Mouse (Mus musculus): ENCODE measurements around the gene Olfr805. TPM values are rescaled to one million over a fixed set of nuclear protein-coding genes. Genes with fewer than 3 reads are reported as not detected.

Olfr805 gene
- not detected for total RNA-seq (2021)
- long read RNA-seq, experiment 1 = 0 reads
- long read RNA-seq, experiment 2 = 0 reads

DNA sequence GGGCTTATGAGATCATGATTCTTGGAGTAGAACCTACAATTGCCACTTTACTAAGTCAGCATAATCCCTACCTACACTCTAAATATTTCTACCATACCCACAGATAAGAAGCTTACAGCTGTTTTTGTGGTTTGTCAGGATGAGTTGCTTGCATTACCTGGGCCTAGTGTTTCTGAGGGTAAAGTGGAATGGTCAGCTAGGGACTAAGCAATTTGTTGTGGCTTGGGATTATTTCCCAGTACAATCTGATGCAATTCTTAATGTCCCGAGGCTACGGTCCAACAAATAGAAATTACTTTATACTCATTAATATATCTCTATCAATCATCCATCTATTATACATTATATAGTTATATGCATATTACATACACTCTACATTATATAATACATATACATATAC is at the start of gene Olfr805:
Olfr805 (minus strand) TSS at position 101 of the 400 bp plus-strand sequence.
- intact Hi-C loops (cut with DNase I) = no loop called here

GRCm38 (mm10) chr10:129778123-129778522 is 48.9 kb upstream of the Olfr805 start:
- intact Hi-C loops (cut with DNase I) = no loop called here
- no peak for DNase-seq

More for the DNA sequence above, at the start of gene Olfr805:
- no peak for DNase-seq

DNA sequence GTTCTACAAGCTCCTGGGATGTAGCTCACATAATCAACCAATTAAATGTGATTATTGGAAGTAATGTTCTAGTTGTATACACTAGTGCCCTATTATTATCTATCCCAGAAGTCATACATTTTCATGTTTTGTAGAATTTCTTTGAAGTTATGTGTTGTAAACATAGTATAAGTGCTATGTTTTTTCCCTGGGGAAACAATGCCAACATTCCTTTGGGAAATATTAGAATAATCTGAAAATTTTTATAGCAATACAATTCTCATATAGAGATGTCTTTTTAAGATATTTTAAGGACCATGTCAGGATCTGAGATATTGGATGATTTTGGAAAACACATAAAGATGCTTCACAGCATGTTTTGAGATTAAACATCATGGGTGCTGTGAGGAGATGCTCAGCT is 45.2 kb upstream of the Olfr805 start, which contains the start of gene Olfr809:
Olfr809 (plus strand) TSS at position 301 of the 400 bp plus-strand sequence.
- intact Hi-C loops (cut with DNase I) = no loop called here
- no peak for DNase-seq

GRCm38 (mm10) chr10:129765182-129765581 is 36.0 kb upstream of the Olfr805 start, which contains the start of gene Olfr808:
Gene Olfr808, plus strand, starts transcription at chr10:129765482.
- intact Hi-C loops (cut with DNase I) = no loop called here
- DNase-seq = no peak

DNA sequence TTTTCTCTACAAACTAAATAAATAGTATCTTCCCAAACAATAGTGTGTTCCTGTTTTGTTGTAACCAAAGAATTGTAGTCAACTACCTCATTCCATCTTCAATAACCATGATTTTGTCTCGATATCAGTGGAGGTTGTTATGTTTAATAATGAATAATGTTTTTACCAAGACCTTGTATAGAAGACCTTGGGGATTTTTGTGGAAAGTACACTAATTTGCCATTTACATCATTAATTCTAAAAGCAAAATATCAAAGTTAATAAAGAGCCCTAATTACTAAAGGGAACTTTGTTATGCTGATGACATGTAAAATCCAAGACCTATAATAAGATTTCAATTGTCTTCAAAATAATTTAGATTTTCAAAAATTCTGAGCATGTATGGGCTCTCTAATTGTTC is 28.5 kb upstream of the Olfr805 start, which contains the start of gene Olfr807:
Olfr807 (minus strand) TSS at position 101 of the 400 bp plus-strand sequence.
- intact Hi-C loops (cut with DNase I) = no loop called here
- no peak for DNase-seq

DNA sequence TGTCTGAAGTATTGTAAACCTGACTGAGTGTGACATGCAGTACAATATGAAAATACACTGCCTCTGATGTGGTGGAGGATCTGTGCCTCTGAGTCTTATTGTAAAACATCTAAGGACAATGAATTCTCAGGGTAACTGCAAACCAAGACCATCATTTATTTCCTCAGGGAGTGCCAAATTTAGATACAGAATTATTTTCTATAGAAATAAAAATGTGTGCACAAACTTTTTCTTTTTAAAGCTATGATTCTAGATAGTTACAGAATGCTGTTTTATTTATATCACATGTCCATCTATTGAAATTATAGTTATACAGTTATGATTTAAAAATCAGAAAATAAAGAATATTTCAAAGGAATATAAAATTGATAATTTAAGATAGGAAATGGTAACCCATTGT is 12.6 kb upstream of the Olfr805 start, which contains the start of gene Olfr806:
Olfr806 (minus strand) TSS at position 101 of the 400 bp plus-strand sequence.
- no peak for DNase-seq
- intact Hi-C loops (cut with DNase I) = no loop called here

GRCm38 (mm10) chr10:129702910-129703309 is 26.3 kb downstream of the Olfr805 start, which contains the start of gene Olfr804:
Gene Olfr804, plus strand, starts transcription at chr10:129703210.
- intact Hi-C loops (cut with DNase I) = no loop called here
- DNase-seq = no peak

DNA sequence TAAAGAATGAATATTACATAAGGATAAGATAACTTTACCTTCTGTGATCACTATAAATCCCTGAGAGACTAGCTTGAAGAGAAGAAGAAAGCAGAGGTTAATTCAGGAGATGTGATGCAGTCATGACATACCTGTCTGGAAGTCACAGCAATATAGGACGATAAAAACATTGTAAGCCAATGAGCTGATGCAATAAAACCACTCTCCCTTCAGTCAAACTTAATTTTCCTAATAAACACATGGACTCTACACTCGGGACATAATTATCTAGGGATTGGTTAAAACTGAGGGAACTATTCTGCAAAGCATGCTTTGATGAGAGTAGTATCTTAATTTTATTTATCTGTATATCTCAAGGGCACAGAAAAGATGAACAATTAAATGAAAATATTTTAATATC is 35.0 kb downstream of the Olfr805 start, which contains the start of gene Olfr803:
Olfr803 (minus strand) TSS at position 101 of the 400 bp plus-strand sequence.
- DNase-seq = no peak
- intact Hi-C loops (cut with DNase I) = no loop called here

GRCm38 (mm10) chr10:129688069-129688468 is 41.1 kb downstream of the Olfr805 start, which contains the start of gene Olfr802:
Gene Olfr802, minus strand, starts transcription at chr10:129688169.
- DNase-seq = no peak
- intact Hi-C loops (cut with DNase I) = no loop called here

DNA sequence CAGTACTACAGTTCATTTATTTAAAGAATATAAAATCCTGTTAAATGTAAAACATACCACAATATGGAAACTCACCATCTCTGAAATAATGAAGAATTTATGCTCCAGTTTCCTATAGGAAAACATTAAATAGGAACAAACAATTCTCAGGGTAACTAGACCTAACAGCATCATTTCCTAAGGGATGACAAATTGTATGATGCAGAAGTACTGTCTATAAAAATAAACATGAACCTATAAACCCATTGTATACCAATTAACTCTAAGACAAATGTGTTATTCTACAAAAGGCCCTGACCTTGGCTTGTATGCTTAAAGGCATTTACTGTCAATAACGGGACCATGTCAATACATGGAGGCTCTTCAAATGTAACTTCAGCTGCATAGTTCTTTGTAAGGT is 55.4 kb downstream of the Olfr805 start, which contains the start of gene Olfr801:
Olfr801 (minus strand) TSS at position 101 of the 400 bp plus-strand sequence.
- intact Hi-C loops (cut with DNase I) = no loop called here
- DNase-seq = no peak

Small RNA genes lying within 50 kb of the gene (microRNA-seq; reads per million reads assigned to microRNA genes)
- 0 reads per million in 2 experiments for gene Gm24485

Other genes with a start within 250 kb of the Olfr805 start
- gene Olfr789, start 244.6 kb downstream of the Olfr805 start, total RNA-seq (2021) = not detected
- gene Olfr790, start 230.9 kb downstream of the Olfr805 start, total RNA-seq (2021) = not detected
- gene Olfr791, start 207.6 kb downstream of the Olfr805 start, total RNA-seq (2021) = not detected
- not detected for gene Olfr792, start 190.2 kb downstream of the Olfr805 start, total RNA-seq (2021)
- not detected for gene Olfr794, start 161.7 kb downstream of the Olfr805 start, total RNA-seq (2021)
- not detected for gene Olfr796, start 116.8 kb downstream of the Olfr805 start, total RNA-seq (2021)
- not detected for gene Olfr798, start 101.4 kb downstream of the Olfr805 start, total RNA-seq (2021)
- gene Olfr799, start 91.9 kb downstream of the Olfr805 start, total RNA-seq (2021) = not detected
- not detected for gene Olfr800, start 71.7 kb downstream of the Olfr805 start, total RNA-seq (2021)
- not detected for gene Olfr801, start 55.5 kb downstream of the Olfr805 start, total RNA-seq (2021)
- gene Olfr802, start 41.2 kb downstream of the Olfr805 start, total RNA-seq (2021) = not detected
- not detected for gene Olfr803, start 35.1 kb downstream of the Olfr805 start, total RNA-seq (2021)
- not detected for gene Olfr804, start 26.2 kb downstream of the Olfr805 start, total RNA-seq (2021)
- not detected for gene Olfr806, start 12.5 kb upstream of the Olfr805 start, total RNA-seq (2021)
- gene Olfr807, start 28.4 kb upstream of the Olfr805 start, total RNA-seq (2021) = not detected
- not detected for gene Olfr808, start 36.1 kb upstream of the Olfr805 start, total RNA-seq (2021)
- gene Olfr809, start 45.3 kb upstream of the Olfr805 start, total RNA-seq (2021) = not detected
- not detected for gene Olfr810, start 65.5 kb upstream of the Olfr805 start, total RNA-seq (2021)
- not detected for gene Olfr811, start 75.0 kb upstream of the Olfr805 start, total RNA-seq (2021)
- not detected for gene Olfr812, start 116.7 kb upstream of the Olfr805 start, total RNA-seq (2021)
- gene Olfr813, start 126.0 kb upstream of the Olfr805 start, total RNA-seq (2021) = not detected
- not detected for gene Olfr814, start 150.5 kb upstream of the Olfr805 start, total RNA-seq (2021)
- gene Olfr815, start 176.5 kb upstream of the Olfr805 start, total RNA-seq (2021) = not detected
- not detected for gene Olfr816, start 186.2 kb upstream of the Olfr805 start, total RNA-seq (2021)
- gene Olfr818, start 219.7 kb upstream of the Olfr805 start, total RNA-seq (2021) = not detected
- gene Olfr819, start 237.9 kb upstream of the Olfr805 start, total RNA-seq (2021) = not detected
- gene Olfr247, start 246.8 kb upstream of the Olfr805 start, total RNA-seq (2021) = not detected

Measured in heart, postnatal 14 days (tissue).